Mouse (Mus musculus) olfactory bulb, adult 2 months (tissue): Measurements from ENCODE around the gene Hapln1. TPM values are rescaled to one million over a fixed set of nuclear protein-coding genes. Genes with fewer than 3 reads are reported as not detected.
A peak's percentile ranks its signal among the peaks of the same experiment; 100 is the strongest.

Source experiments
- H3K27ac ChIP-seq: fragments of 200-500 bp; 2 replicates; pipeline ENCODE4 v1.5.1; 2012; ENCODE audit warnings: low read depth, low read length; ENCODE audit not compliant: insufficient read depth
- H3K4me1 ChIP-seq: fragments of 200-500 bp; 2 replicates; pipeline ENCODE4 v1.6.1; 2012; ENCODE audit warnings: low read length; ENCODE audit not compliant: control insufficient read depth, insufficient read depth
- H3K4me3 ChIP-seq: fragments of 200-500 bp; 2 replicates; pipeline ENCODE4 v1.5.1; 2012; ENCODE audit warnings: mild to moderate bottlenecking, low read depth, low read length, moderate library complexity; ENCODE audit not compliant: insufficient read depth
- CTCF ChIP-seq: fragments of 200-500 bp; IDR thresholded peaks from 2 replicates; pipeline ENCODE4 v1.5.1; 2012; ENCODE audit warnings: low read depth, mild to moderate bottlenecking, low read length, moderate library complexity; ENCODE audit not compliant: insufficient read depth
- POLR2A ChIP-seq: fragments of 200-500 bp; IDR thresholded peaks from 2 replicates; pipeline ENCODE4 v1.6.1; 2012; ENCODE audit warnings: mild to moderate bottlenecking, low read depth, low read length, moderate library complexity; ENCODE audit not compliant: insufficient read depth
- WGBS: fragments of 180-500 bp; shearing (Covaris S2); methylation state at CpG from one replicate; pipeline ENCODE4 v1.1.7; 2018; 5-methylcytosine and 5-hydroxymethylcytosine counted together
- polyA plus RNA-seq: library from polyadenylated mRNA; stranded (reverse); fragments of >200 nt; gene quantifications from 2 replicates; pipeline ENCODE4 v1.2.4, GENCODE M21; 2012; ENCODE audit warnings: low replicate concordance; ENCODE audit not compliant: missing spikeins, insufficient read depth, insufficient read length

Gene Hapln1
- polyA plus RNA-seq, 1 experiment: not detected

- TF ChIP-seq POLR2A (no peak), CTCF (no peak)
- 0 out of 2 replicates have a peak, but pooled peaks cover 2% of the 10 kb centered on the region for H3K4me1 ChIP-seq
- H3K4me3 ChIP-seq: no peak overlapping the region
- H3K27ac ChIP-seq: peak overlapping the region; percentile 81
- 34% methylated on average over 10 of the region's 10 CpGs for WGBS
These were observed 44.4 kb downstream of the Hapln1 start for GRCm38 (mm10) chr13:89583747-89584738.

- peak overlapping the region; percentile 16; the same call in 1 of the 2 replicates for H3K27ac ChIP-seq
- TF ChIP-seq POLR2A (no peak), CTCF (no peak)
- no peak overlapping the region for H3K4me3 ChIP-seq
- WGBS: 47% methylated on average over 1 of the region's 1 CpGs
- H3K4me1 ChIP-seq: 0 out of 2 replicates have a peak, but pooled peaks cover 2% of the 10 kb centered on the region
These were observed 45.5 kb downstream of the Hapln1 start for GRCm38 (mm10) chr13:89585144-89585543.

GRCm38 (mm10) chr13:89595105-89595504 lies 55.5 kb downstream of the Hapln1 start:
- H3K4me3 ChIP-seq: no peak overlapping the region
- TF ChIP-seq CTCF: no peak
- no peak for TF ChIP-seq POLR2A
- no peaks in the 10 kb centered on the region for H3K4me1 ChIP-seq
- H3K27ac ChIP-seq: no peak overlapping the region
- 53% methylated on average over 4 of the region's 4 CpGs for WGBS

GRCm38 (mm10) chr13:89597354-89597753 lies 57.8 kb downstream of the Hapln1 start:
- TF ChIP-seq CTCF (no peak), POLR2A (no peak)
- Histone ChIP-seq H3K4me3 (no peak overlapping the region), H3K4me1 (no peaks in the 10 kb centered on the region), H3K27ac (no peak overlapping the region)

- no peak for TF ChIP-seq POLR2A
- TF ChIP-seq CTCF: no peak
- H3K4me3 ChIP-seq: no peak overlapping the region
- no peaks in the 10 kb centered on the region for H3K4me1 ChIP-seq
- H3K27ac ChIP-seq: no peak overlapping the region
- WGBS: 77% methylated on average over 7 of the region's 7 CpGs
These were observed 60.9 kb downstream of the Hapln1 start for GRCm38 (mm10) chr13:89600466-89600865.

- H3K4me3 ChIP-seq: no peak overlapping the region
- no peaks in the 10 kb centered on the region for H3K4me1 ChIP-seq
- 44% methylated on average over 3 of the region's 3 CpGs for WGBS
- no peak overlapping the region for H3K27ac ChIP-seq
- TF ChIP-seq CTCF (no peak), POLR2A (no peak)
These were observed 63.7 kb downstream of the Hapln1 start for GRCm38 (mm10) chr13:89603336-89603735.

GRCm38 (mm10) chr13:89607399-89607798 lies 67.8 kb downstream of the Hapln1 start:
- TF ChIP-seq CTCF (no peak), POLR2A (no peak)
- no peaks in the 10 kb centered on the region for H3K4me1 ChIP-seq
- 30% methylated on average over 3 of the region's 3 CpGs for WGBS
- no peak overlapping the region for H3K27ac ChIP-seq
- H3K4me3 ChIP-seq: no peak overlapping the region

- Histone ChIP-seq H3K27ac (no peak overlapping the region), H3K4me1 (no peaks in the 10 kb centered on the region), H3K4me3 (no peak overlapping the region)
- TF ChIP-seq POLR2A (no peak), CTCF (no peak)
- 88% methylated on average over 3 of the region's 3 CpGs for WGBS
These were observed 79.5 kb downstream of the Hapln1 start for GRCm38 (mm10) chr13:89619064-89619463.

- Histone ChIP-seq H3K4me1 (no peaks in the 10 kb centered on the region), H3K4me3 (no peak overlapping the region), H3K27ac (no peak overlapping the region)
- no peak for TF ChIP-seq POLR2A
- TF ChIP-seq CTCF: no peak
- 32% methylated on average over 4 of the region's 4 CpGs for WGBS
These were observed 94.6 kb downstream of the Hapln1 start for GRCm38 (mm10) chr13:89634137-89634683.
